Mouse (Mus musculus) embryonic facial prominence, embryonic 14.5 days (tissue): Measurements from ENCODE around the gene Prune2. TPM values are rescaled to one million over a fixed set of nuclear protein-coding genes. Genes with fewer than 3 reads are reported as not detected.

ENCODE experiments used
- ATAC-seq: fragments of 200-750 bp; cut with Nextera tagmentation; 2 replicates; pipeline ENCODE4 v1.8.0; 2017; ENCODE audit warnings: low read depth, moderate number of reproducible peaks, moderate TSS enrichment
- DNase-seq: peaks from one replicate; pipeline ENCODE4 v3.0.0-alpha.2; 2015; ENCODE audit warnings: low spot score
- H3K27ac ChIP-seq: fragments of 300-500 bp; sonication (generic); replicated peaks from 2 replicates; pipeline ENCODE4 v1.5.1; 2014; ENCODE audit warnings: low read depth, mild to moderate bottlenecking, low read length, moderate library complexity
- H3K27me3 ChIP-seq: fragments of 300-500 bp; sonication (generic); replicated peaks from 2 replicates; pipeline ENCODE4 v1.6.1; 2014; ENCODE audit warnings: low read length; ENCODE audit not compliant: control insufficient read depth, insufficient read depth
- H3K36me3 ChIP-seq: fragments of 300-500 bp; sonication (generic); 2 replicates; pipeline ENCODE4 v1.6.1; 2014; ENCODE audit warnings: low read length, mixed read lengths; ENCODE audit not compliant: control insufficient read depth, insufficient read depth
- H3K4me1 ChIP-seq: fragments of 300-500 bp; sonication (generic); 2 replicates; pipeline ENCODE4 v1.6.1; 2014; ENCODE audit warnings: antibody characterized with exemption, low read length; ENCODE audit not compliant: control insufficient read depth, insufficient read depth
- H3K4me2 ChIP-seq: fragments of 300-500 bp; sonication (generic); 2 replicates; pipeline ENCODE4 v1.6.1; 2014; ENCODE audit warnings: low read depth, mild to moderate bottlenecking, low read length, moderate library complexity, mixed read lengths
- H3K4me3 ChIP-seq: fragments of 300-500 bp; sonication (generic); 2 replicates; pipeline ENCODE4 v1.5.1; 2014; ENCODE audit warnings: low read depth, mild to moderate bottlenecking, low read length
- H3K9ac ChIP-seq: fragments of 300-500 bp; sonication (generic); 2 replicates; pipeline ENCODE4 v1.6.1; 2014; ENCODE audit warnings: low read depth, mild to moderate bottlenecking, low read length, moderate library complexity, mixed read lengths
- H3K9me3 ChIP-seq: fragments of 300-500 bp; sonication (generic); 2 replicates; pipeline ENCODE4 v1.6.1; 2016; ENCODE audit warnings: low read length; ENCODE audit not compliant: control insufficient read depth
- WGBS: fragments of 180-500 bp; shearing (Covaris S2); extraction: QIAGEN DNeasy Blood & Tissue Kit; methylation state at CpG from one replicate; pipeline ENCODE4 v1.1.7; 2014; 5-methylcytosine and 5-hydroxymethylcytosine counted together
- polyA plus RNA-seq: library from polyadenylated mRNA; unstranded; fragments of >200 nt; fragmentation: Nextera tagmentation; extraction: Ambion mirVana; gene quantifications from 2 replicates; pipeline ENCODE4 v1.2.1, GENCODE M21; 2014

Prune2 gene
- polyA plus RNA-seq, result 5.8 and 5.9 TPM in 2 replicates

GRCm38 (mm10) chr19:16955613-16956271, at the start of gene Prune2:
Prune2 (plus strand) TSS chr19:16956118.
- peak; percentile 96 for ATAC-seq

DNA sequence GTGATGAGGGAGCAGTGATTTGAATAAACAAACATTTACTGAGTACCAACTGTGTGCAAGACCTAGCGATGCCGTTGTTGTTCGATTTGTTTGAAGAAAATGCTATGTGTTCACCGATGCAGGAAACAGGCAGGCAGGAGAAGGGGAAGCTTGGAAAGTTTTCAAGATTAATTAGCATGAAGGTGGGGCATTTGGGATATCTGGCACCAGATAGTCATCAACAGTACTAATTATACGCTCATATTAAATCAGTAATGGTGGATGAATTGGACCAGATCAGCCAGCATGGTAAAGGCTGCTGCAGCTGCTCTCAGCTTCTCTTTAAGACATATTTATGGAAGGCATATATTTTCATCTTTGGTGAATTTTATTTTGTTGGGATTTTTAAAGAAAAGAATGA, 44.4 kb upstream of the Prune2 start:
- Histone ChIP-seq H3K27me3 (no peaks in the 10 kb centered on the region), H3K9ac (no peak overlapping the region), H3K4me3 (no peak overlapping the region), H3K36me3 (no peaks in the 10 kb centered on the region), H3K4me1 (no peaks in the 10 kb centered on the region), H3K27ac (no peak overlapping the region), H3K9me3 (no peaks in the 10 kb centered on the region), H3K4me2 (no peak overlapping the region)
- 78% methylated on average over 5 of the region's 5 CpGs for WGBS
- DNase-seq (no peak), ATAC-seq (no peak)

More at GRCm38 (mm10) chr19:16955613-16956271, at the start of gene Prune2:
- H3K27ac ChIP-seq, result no peak within 1 kb of the TSS
- H3K9ac ChIP-seq, result peak within 1 kb of the TSS; percentile 41; the same call in 1 of the 2 replicates
- peak within 1 kb of the TSS; percentile 86 for H3K4me2 ChIP-seq
- no peaks in the 10 kb centered on the region for H3K9me3 ChIP-seq
- peaks cover 9% of the 10 kb centered on the region for H3K4me1 ChIP-seq
- peaks cover 16% of the 10 kb centered on the region for H3K27me3 ChIP-seq
- DNase-seq, result peak; percentile 89
- WGBS, result under 1% methylated on average over 17 of the region's 36 CpGs
- peak within 1 kb of the TSS; percentile 42 for H3K4me3 ChIP-seq
- no peaks in the 10 kb centered on the region for H3K36me3 ChIP-seq

GRCm38 (mm10) chr19:16924516-16924915, 31.4 kb upstream of the Prune2 start:
- WGBS, result 79% methylated on average over 4 of the region's 4 CpGs

DNA sequence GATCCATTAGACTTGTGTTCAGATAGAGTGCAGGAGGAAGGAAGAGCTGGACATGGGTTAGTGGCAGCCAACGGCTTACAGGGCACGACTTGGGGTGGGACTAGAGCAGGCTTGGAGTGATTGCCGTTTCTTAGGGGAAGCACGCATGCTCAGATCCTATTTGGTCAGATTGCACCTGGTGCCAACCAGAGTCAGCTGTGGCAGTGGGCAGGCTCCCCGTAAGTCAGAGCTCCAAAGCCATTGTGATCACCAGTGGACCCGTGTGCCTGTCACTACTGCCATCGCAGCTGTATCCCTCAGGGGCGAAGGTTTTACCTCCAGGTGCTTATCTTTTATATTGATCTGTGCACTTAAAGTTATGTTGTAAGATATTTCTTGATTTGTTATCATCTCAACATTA, 21.3 kb upstream of the Prune2 start:
- H3K9ac ChIP-seq, result no peak overlapping the region
- ATAC-seq (no peak), DNase-seq (no peak)
- H3K4me1 ChIP-seq, result no peaks in the 10 kb centered on the region
- H3K4me3 ChIP-seq, result no peak overlapping the region
- no peak overlapping the region for H3K27ac ChIP-seq
- no peaks in the 10 kb centered on the region for H3K36me3 ChIP-seq
- no peaks in the 10 kb centered on the region for H3K9me3 ChIP-seq
- no peak overlapping the region for H3K4me2 ChIP-seq
- H3K27me3 ChIP-seq, result no peaks in the 10 kb centered on the region
- 70% methylated on average over 8 of the region's 8 CpGs for WGBS

More at GRCm38 (mm10) chr19:16924516-16924915, 31.4 kb upstream of the Prune2 start:
- no peaks in the 10 kb centered on the region for H3K4me1 ChIP-seq
- DNase-seq, result no peak
- no peak for ATAC-seq
- H3K27me3 ChIP-seq, result no peaks in the 10 kb centered on the region
- no peak overlapping the region for H3K4me2 ChIP-seq
- no peak overlapping the region for H3K9ac ChIP-seq
- H3K9me3 ChIP-seq, result no peaks in the 10 kb centered on the region
- H3K36me3 ChIP-seq, result no peaks in the 10 kb centered on the region
- no peak overlapping the region for H3K4me3 ChIP-seq
- H3K27ac ChIP-seq, result no peak overlapping the region

DNA sequence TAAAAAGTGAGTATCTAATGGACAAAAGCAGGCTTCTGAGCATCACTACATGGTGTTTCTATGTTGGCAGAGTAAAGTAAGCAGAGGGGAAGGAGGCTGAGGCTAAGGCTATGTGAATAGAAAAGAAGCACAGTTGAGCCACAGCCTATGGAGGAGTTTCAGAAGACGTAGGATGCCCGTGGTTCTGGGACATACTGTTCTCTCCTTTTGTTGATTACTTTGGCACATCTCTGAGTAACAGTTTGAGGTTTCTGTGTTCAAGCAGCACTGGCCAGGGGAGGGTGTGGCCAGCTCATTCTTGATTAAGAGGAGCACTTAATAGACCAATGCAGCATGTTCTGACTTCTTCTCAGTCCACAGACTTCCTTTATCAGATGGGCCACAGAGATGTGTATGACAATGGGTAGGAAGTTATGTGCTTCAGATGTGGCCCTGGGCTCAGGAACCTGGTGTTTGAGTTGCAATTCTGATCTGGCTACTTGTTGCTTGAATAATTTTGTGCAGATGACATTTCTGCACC, 7.1 kb upstream of the Prune2 start:
- Histone ChIP-seq H3K4me3 (no peak overlapping the region), H3K4me1 (no peaks in the 10 kb centered on the region), H3K4me2 (no peak overlapping the region), H3K9ac (no peak overlapping the region), H3K36me3 (no peaks in the 10 kb centered on the region), H3K9me3 (no peaks in the 10 kb centered on the region), H3K27me3 (no peaks in the 10 kb centered on the region), H3K27ac (no peak overlapping the region)
- DNase-seq (no peak), ATAC-seq (no peak)
- WGBS, result 79% methylated on average over 2 of the region's 2 CpGs

DNA sequence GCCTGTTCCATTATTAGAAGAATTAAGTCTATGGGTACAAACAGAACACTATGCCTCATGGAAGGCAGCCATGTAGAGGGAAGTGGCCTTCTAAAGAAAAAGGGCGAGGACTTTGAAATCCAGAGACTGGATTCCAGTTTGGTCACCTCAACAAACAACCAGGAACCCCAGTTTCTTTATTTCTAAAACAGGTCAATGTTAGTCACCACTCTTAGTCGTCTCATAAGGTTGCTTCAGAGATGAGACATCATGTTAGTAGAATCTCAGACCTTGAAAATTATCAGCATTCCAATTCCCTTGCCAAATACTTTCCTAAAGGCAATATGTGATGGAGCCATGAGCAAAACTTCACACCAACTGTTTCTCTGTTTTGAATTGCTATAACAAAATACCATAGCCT, 6.6 kb upstream of the Prune2 start:
- no peaks in the 10 kb centered on the region for H3K9me3 ChIP-seq
- H3K4me1 ChIP-seq, result no peaks in the 10 kb centered on the region
- H3K9ac ChIP-seq, result no peak overlapping the region
- H3K36me3 ChIP-seq, result no peaks in the 10 kb centered on the region
- no peak overlapping the region for H3K27ac ChIP-seq
- no peak for DNase-seq
- H3K4me2 ChIP-seq, result no peak overlapping the region
- H3K4me3 ChIP-seq, result no peak overlapping the region
- 81% methylated on average over 2 of the region's 2 CpGs for WGBS
- H3K27me3 ChIP-seq, result 0 out of 2 replicates have a peak, but pooled peaks cover 3% of the 10 kb centered on the region
- ATAC-seq, result no peak

GRCm38 (mm10) chr19:16950051-16950450, 5.9 kb upstream of the Prune2 start:
- Histone ChIP-seq H3K27me3 (peaks cover 3% of the 10 kb centered on the region; the same call in 1 of the 2 replicates), H3K27ac (no peak overlapping the region), H3K36me3 (no peaks in the 10 kb centered on the region), H3K4me1 (no peaks in the 10 kb centered on the region), H3K4me2 (no peak overlapping the region), H3K4me3 (no peak overlapping the region), H3K9ac (no peak overlapping the region), H3K9me3 (no peaks in the 10 kb centered on the region)
- no peak for ATAC-seq
- WGBS, result 40% methylated on average over 9 of the region's 9 CpGs
- DNase-seq, result peak; percentile 16

GRCm38 (mm10) chr19:16950664-16951363, 5.1 kb upstream of the Prune2 start:
- H3K4me3 ChIP-seq, result no peak overlapping the region
- H3K4me2 ChIP-seq, result no peak overlapping the region
- WGBS, result 65% methylated on average over 8 of the region's 8 CpGs
- peaks cover 3% of the 10 kb centered on the region; the same call in 1 of the 2 replicates for H3K27me3 ChIP-seq
- ATAC-seq (no peak), DNase-seq (no peak)
- no peaks in the 10 kb centered on the region for H3K9me3 ChIP-seq
- H3K9ac ChIP-seq, result no peak overlapping the region
- no peaks in the 10 kb centered on the region for H3K4me1 ChIP-seq
- H3K27ac ChIP-seq, result no peak overlapping the region
- H3K36me3 ChIP-seq, result no peaks in the 10 kb centered on the region
